Mouse (Mus musculus): Measurements from ENCODE around the gene Mpig6b.

Mpig6b gene

DNA sequence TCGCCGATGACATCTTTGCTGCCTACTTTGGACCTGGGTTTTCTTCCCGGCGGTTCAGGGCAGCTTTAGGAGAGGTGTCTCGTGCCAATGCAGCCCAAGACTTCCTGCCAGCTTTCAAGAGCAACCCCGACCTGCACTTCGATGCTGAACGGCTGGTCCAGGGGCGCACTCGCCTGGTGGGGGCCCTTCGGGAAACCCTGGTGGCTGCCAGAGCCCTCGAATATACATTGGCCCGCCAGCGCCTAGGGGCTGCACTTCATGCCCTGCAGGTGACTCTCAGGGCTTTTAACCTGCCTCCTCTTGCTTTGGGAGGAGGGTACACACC, 48.3 kb downstream of the Mpig6b start:
- DNase-seq (ENCODE audit: low spot score in 2 of 2): no peak

DNA sequence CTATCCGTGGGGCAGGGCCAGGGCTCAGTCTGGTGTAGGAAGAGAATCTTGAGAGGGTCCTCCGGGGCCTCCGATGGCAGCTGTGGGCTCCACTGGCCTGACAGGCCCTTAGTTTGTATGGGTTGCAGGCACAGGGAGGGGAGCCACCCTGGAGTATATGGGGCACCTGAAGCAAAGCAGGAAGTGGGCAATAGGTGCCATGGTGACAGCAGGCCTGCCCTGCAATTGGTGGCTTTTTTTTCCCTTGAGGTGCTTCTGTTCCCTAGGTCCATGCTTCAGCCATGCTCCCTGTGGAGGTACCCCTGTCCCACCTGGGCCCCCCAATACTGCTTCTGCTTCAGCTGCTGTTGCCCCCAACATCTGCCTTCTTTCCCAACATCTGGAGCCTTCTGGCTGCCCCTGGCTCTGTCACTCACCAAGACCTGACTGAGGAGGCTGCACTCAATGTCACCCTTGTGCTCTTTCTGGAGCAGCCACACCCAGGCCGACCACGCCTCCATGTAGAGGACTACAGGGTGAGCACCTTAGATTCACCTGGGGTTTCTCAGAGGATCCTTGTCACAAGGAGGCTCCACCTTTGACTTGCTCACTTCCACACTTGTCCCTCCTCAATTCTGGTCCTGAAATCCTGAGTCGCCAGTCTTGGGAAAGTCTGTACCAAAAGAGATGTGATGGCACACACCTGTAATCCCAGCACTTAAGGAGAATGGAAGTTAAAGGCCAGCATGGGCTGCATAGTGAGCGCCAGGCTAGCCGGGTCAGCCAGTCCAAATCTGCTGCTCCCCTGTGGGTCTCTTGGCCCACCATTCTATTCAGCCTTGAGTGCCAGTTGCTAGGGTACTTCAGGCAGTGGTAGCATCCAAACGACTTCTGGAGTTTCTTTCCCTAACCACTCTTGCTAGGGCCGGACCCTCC, 48.9 kb downstream of the Mpig6b start:
- no peak for DNase-seq (ENCODE audit: low spot score in 2 of 2)

DNA sequence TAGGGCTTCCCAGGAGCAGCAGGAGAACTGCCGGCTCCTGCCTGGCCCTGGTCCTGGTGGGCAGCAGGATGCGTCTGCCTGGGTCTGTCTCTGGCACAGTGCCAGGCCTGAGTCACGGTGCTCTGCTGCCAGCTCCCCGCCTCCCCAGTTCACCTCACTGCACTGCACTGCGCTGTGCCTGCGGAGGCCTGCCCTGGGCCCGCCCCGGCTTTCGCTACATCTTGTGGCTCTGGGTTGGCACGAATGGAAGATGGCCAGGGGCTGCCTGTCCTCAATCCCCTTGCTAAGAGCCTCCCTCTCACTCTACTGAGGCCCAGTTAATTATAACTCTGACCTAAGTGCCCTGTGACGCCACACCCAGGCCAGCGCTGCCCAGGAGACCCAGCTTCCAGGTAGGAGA, 49.6 kb downstream of the Mpig6b start, which contains the start of gene Vwa7:
TSS of gene Vwa7 (plus strand) at position 204 of the 400 bp plus-strand sequence.
- DNase-seq (ENCODE audit: low spot score in 2 of 2): no peak

DNA sequence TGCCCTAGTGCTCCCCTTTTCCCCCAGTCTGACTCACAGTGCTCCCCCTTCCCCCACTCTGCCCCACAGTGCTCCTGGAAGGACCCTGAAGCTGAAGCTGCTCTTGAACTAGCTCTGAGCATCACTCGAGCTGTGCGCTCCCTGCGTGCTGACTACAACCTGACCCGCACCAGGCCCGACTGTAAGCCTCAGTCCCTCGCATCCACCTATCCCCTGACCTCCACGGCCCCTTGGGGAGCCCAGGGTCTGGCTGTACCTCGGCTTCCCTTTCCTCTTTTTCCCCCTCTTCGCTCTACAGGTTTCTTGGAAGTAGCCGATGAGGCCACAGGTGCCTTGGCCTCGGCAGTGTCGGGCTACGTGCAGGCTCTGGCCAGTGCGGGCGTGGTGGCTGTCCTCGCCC, 50.7 kb downstream of the Mpig6b start:
- no peak for DNase-seq (ENCODE audit: low spot score in 2 of 2)

DNA sequence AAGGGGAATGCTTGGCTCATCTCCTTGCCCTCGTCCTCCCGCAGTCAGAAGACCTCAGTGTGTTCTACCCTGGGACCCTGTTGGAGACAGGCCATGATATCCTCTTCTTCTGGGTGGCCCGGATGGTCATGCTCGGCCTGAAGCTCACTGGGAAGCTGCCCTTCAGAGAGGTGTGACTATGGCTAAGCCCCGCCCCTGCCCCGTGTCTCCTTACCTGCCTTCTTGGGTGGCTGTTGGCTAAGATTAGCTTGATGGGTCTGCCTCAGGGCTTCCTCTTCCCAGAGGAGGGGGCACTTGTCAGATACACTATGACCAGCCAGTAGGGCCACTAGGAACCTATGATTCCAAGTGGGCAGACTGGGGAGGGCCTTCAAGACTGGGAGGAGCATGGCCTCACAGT, 52.8 kb downstream of the Mpig6b start:
- DNase-seq (ENCODE audit: low spot score in 2 of 2): no peak
